Mouse (Mus musculus) CH12.LX (cell line): ENCODE data around the gene Pmf1. TPM values are rescaled to one million over a fixed set of nuclear protein-coding genes. Genes with fewer than 3 reads are reported as not detected.

Source experiments
- DNase-seq: peaks from one replicate; pipeline ENCODE4 v3.0.0-alpha.2; 2013; ENCODE audit errors: extremely low read depth
- H3K27ac ChIP-seq: 2 replicates; pipeline ENCODE4 v1.5.1; 2012; ENCODE audit warnings: low read depth, mild to moderate bottlenecking, control low read depth, moderate library complexity; ENCODE audit not compliant: insufficient read depth
- H3K27me3 ChIP-seq: replicated peaks from 2 replicates; pipeline ENCODE3; 2012; ENCODE audit warnings: inconsistent platforms
- H3K36me3 ChIP-seq, 2 experiments: replicated peaks in 1 of 2; 2 replicates each; pipeline versions ENCODE3 to v1.6.1; 2012; ENCODE audit warnings: inconsistent platforms in 1 of 2, low read length in 1 of 2, mild to moderate bottlenecking in 1 of 2, mixed read lengths in 1 of 2, moderate library complexity in 1 of 2; ENCODE audit not compliant: control insufficient read depth in 1 of 2, insufficient read depth in 1 of 2
- H3K4me1 ChIP-seq, 2 experiments: 2 replicates each; pipeline ENCODE4 v1.6.1; 2012; ENCODE audit warnings: inconsistent platforms in 1 of 2, moderate library complexity in 1 of 2; ENCODE audit not compliant: insufficient read depth in 2 of 2, control insufficient read depth in 1 of 2
- H3K4me2 ChIP-seq: 2 replicates; pipeline ENCODE4 v1.6.1; 2012; ENCODE audit warnings: low read depth, mild to moderate bottlenecking, control low read depth; ENCODE audit not compliant: poor library complexity, insufficient read depth, severe bottlenecking
- H3K4me3 ChIP-seq, 3 experiments: fragments of 150-350 bp in 1 of 3; sonication (generic) in 1 of 3; replicated peaks in 1 of 3; 2 replicates each; pipeline versions ENCODE3 to v1.5.1; 2011 to 2012; ENCODE audit warnings: low read depth in 2 of 3, low read length in 2 of 3, mild to moderate bottlenecking in 2 of 3, moderate library complexity in 2 of 3, control low read depth in 1 of 3, improper control_type of control experiment in 1 of 3, inconsistent platforms in 1 of 3, mixed read lengths in 1 of 3; ENCODE audit not compliant: poor library complexity in 1 of 3
- H3K79me2 ChIP-seq: replicated peaks from 2 replicates; pipeline ENCODE4 v1.6.1; 2012; ENCODE audit warnings: mild to moderate bottlenecking, moderate library complexity; ENCODE audit not compliant: control insufficient read depth, poor library complexity, insufficient read depth, severe bottlenecking; ENCODE audit errors: extremely low read depth
- H3K9ac ChIP-seq: 2 replicates; pipeline ENCODE4 v1.6.1; 2012; ENCODE audit warnings: low read depth, mild to moderate bottlenecking, control low read depth, moderate library complexity; ENCODE audit not compliant: insufficient read depth
- H3K9me3 ChIP-seq: replicated peaks from 2 replicates; pipeline ENCODE3; 2012; ENCODE audit warnings: low read length, inconsistent platforms, mixed read lengths
- CTCF ChIP-seq, 2 experiments: IDR thresholded peaks in 1 of 2; conservative IDR thresholded peaks in 1 of 2; 2 replicates each; pipeline ENCODE4 v1.5.1; 2011 to 2012; ENCODE audit warnings: low read depth in 2 of 2, low read length in 2 of 2, improper control_type of control experiment in 1 of 2, inconsistent platforms in 1 of 2, mild to moderate bottlenecking in 1 of 2, moderate library complexity in 1 of 2
- E2F4 ChIP-seq: IDR thresholded peaks from 2 replicates; pipeline ENCODE4 v1.6.1; 2011; ENCODE audit warnings: low read depth, low read length, improper control_type of control experiment; ENCODE audit not compliant: insufficient replicate concordance
- EP300 ChIP-seq: IDR thresholded peaks from 2 replicates; pipeline ENCODE4 v1.6.1; 2011; ENCODE audit warnings: low read length, improper control_type of control experiment
- HCFC1 ChIP-seq: IDR thresholded peaks from 2 replicates; pipeline ENCODE4 v1.6.1; 2012; ENCODE audit warnings: low read depth, mild to moderate bottlenecking, inconsistent platforms, low read length, improper control_type of control experiment
- IRF4 ChIP-seq: IDR thresholded peaks from 2 replicates; pipeline ENCODE4 v1.6.1; 2014; ENCODE audit warnings: low read depth, mild to moderate bottlenecking, inconsistent platforms, low read length, improper control_type of control experiment
- JUN ChIP-seq: IDR thresholded peaks from 2 replicates; pipeline ENCODE4 v1.6.1; 2011; ENCODE audit warnings: low read depth, mild to moderate bottlenecking, low read length, improper control_type of control experiment, moderate library complexity; ENCODE audit not compliant: insufficient read depth
- JUND ChIP-seq: conservative IDR thresholded peaks from 2 replicates; pipeline ENCODE4 v1.6.1; 2011; ENCODE audit warnings: low read depth, low read length, improper control_type of control experiment
- MAFK ChIP-seq: IDR thresholded peaks from 2 replicates; pipeline ENCODE4 v1.6.1; 2011; ENCODE audit warnings: low read length, improper control_type of control experiment; ENCODE audit not compliant: insufficient replicate concordance
- MAZ ChIP-seq: IDR thresholded peaks from 2 replicates; pipeline ENCODE4 v1.6.1; 2012; ENCODE audit warnings: low read depth, mild to moderate bottlenecking, inconsistent platforms, low read length, improper control_type of control experiment, moderate library complexity
- MEF2A ChIP-seq: IDR thresholded peaks from 2 replicates; pipeline ENCODE4 v1.6.1; 2014; ENCODE audit warnings: low read depth, mild to moderate bottlenecking, inconsistent platforms, low read length, improper control_type of control experiment, borderline replicate concordance
- MXI1 ChIP-seq: IDR thresholded peaks from 2 replicates; pipeline ENCODE4 v1.6.1; 2011; ENCODE audit warnings: mild to moderate bottlenecking, low read depth, low read length, improper control_type of control experiment
- MYC ChIP-seq: IDR thresholded peaks from 2 replicates; pipeline ENCODE4 v1.6.1; 2011; ENCODE audit warnings: low read depth, mild to moderate bottlenecking, improper control_type of control experiment, low read length
- PAX5 ChIP-seq: IDR thresholded peaks from 2 replicates; pipeline ENCODE4 v1.6.1; 2012; ENCODE audit warnings: low read length, inconsistent platforms, mixed read lengths
- POLR2A ChIP-seq: IDR thresholded peaks from 2 replicates; pipeline ENCODE4 v1.6.1; 2011; ENCODE audit warnings: low read depth, mild to moderate bottlenecking, improper control_type of control experiment, low read length
- SIN3A ChIP-seq: IDR thresholded peaks from 2 replicates; pipeline ENCODE4 v1.6.1; 2012; ENCODE audit warnings: low read length, improper control_type of control experiment, inconsistent platforms
- TCF12 ChIP-seq: IDR thresholded peaks from 2 replicates; pipeline ENCODE4 v1.6.1; 2014; ENCODE audit warnings: low read depth, mild to moderate bottlenecking, inconsistent platforms, low read length, improper control_type of control experiment
- UBTF ChIP-seq: IDR thresholded peaks from 2 replicates; pipeline ENCODE4 v1.6.1; 2012; ENCODE audit warnings: low read depth, mild to moderate bottlenecking, inconsistent platforms, low read length, improper control_type of control experiment, moderate library complexity
- USF1 ChIP-seq: IDR thresholded peaks from 2 replicates; pipeline ENCODE4 v1.6.1; 2014; ENCODE audit warnings: low read depth, mild to moderate bottlenecking, inconsistent platforms, low read length, improper control_type of control experiment
- USF2 ChIP-seq: conservative IDR thresholded peaks from 2 replicates; pipeline ENCODE4 v1.6.1; 2011; ENCODE audit warnings: low read depth, low read length, improper control_type of control experiment
- ZNF384 ChIP-seq: IDR thresholded peaks from 2 replicates; pipeline ENCODE4 v1.6.1; 2012; ENCODE audit warnings: low read depth, low read length, improper control_type of control experiment, inconsistent platforms
- dilution Hi-C: fragments of 300-500 bp; cut with MboI; formaldehyde crosslinking; loops from 2 replicates; pipeline ENCODE4 v1.14.3; 2020; ENCODE audit warnings: low sequenced_read_pairs; ENCODE audit not compliant: extremely low pct_unique_long_range_greater_than_20kb, extremely low pct_ligation_motif_present
- in situ Hi-C: fragments of 300-500 bp; cut with MboI; formaldehyde crosslinking; loops from 3 replicates; pipeline ENCODE4 v1.14.3; 2019; ENCODE audit warnings: low sequenced_read_pairs, low pct_ligation_motif_present, low pct_unique_long_range_greater_than_20kb, mixed read lengths
- polyA plus RNA-seq: library from polyadenylated mRNA; unstranded; fragments of >175 nt; gene quantifications from 2 replicates; pipeline ENCODE4 v1.2.1, GENCODE M21; 2012; ENCODE audit warnings: low read depth; ENCODE audit not compliant: insufficient read length
- total RNA-seq, 2 experiments: library from RNA; depleted of rRNA; stranded (reverse); fragments of 300-350 nt in 1 of 2; fragments of >200 nt in 1 of 2; gene quantifications; 2 replicates each; pipeline ENCODE4 v1.2.3; 2012 to 2014

Gene Pmf1
- total and polyA plus RNA-seq, 3 experiments: 99.9 to 144 (median 104) TPM

GRCm38 (mm10) chr3:88418016-88418415, 7.9 kb upstream of the Pmf1 start:
- in situ Hi-C loops: no loop called here
- no peak overlapping the region for H3K4me3 ChIP-seq
- no peak overlapping the region for H3K4me2 ChIP-seq
- H3K9ac ChIP-seq: no peak overlapping the region
- H3K27ac ChIP-seq: no peak overlapping the region
- peaks cover 52 to 92% of the 10 kb centered on the region in 2 experiments for H3K36me3 ChIP-seq
- peaks cover 7% of the 10 kb centered on the region; the same call in 1 of the 2 replicates for H3K79me2 ChIP-seq
- TF ChIP-seq JUND (no peak), UBTF (no peak), USF1 (no peak), MEF2A (no peak), USF2 (no peak), TCF12 (no peak), MYC (no peak), PAX5 (no peak)
- no peaks in the 10 kb centered on the region for H3K9me3 ChIP-seq
- DNase-seq: no peak
- H3K27me3 ChIP-seq: no peaks in the 10 kb centered on the region
- peaks cover 2 to 12% of the 10 kb centered on the region in 2 experiments; a peak in 2 of 4 replicates for H3K4me1 ChIP-seq
- dilution Hi-C loops: no loop called here

DNA sequence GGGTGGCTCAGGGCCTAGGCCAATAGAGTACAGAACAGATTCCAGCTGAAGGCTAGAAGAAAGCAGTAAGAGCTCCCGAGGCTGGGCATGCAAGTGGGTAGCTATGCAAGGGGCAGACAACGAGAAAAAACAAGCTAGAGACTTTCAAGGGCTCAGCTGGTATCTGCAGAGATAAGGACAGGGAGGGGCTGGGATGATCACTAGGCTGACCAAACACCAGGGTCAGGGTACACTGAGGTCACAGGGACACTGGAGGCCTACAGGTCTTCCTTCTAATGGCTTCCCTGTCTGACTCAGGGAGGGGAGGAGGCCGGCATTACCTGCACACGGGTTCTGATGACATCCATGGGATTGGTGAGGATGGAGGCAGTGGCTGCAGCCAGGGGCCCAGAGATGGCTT, 5.5 kb upstream of the Pmf1 start:
- in situ Hi-C loops (no loop called here), dilution Hi-C loops (no loop called here)
- DNase-seq: no peak
- no peak overlapping the region for H3K4me3 ChIP-seq
- no peak overlapping the region for H3K27ac ChIP-seq
- no peaks in the 10 kb centered on the region; the same call in 1 of the 2 replicates for H3K79me2 ChIP-seq
- no peaks in the 10 kb centered on the region for H3K27me3 ChIP-seq
- no peak overlapping the region for H3K4me2 ChIP-seq
- H3K4me1 ChIP-seq: peaks cover 0 to 8% of the 10 kb centered on the region in 2 experiments; a peak in 2 of 4 replicates
- H3K36me3 ChIP-seq: peaks cover 57 to 93% of the 10 kb centered on the region in 2 experiments
- no peak overlapping the region for H3K9ac ChIP-seq
- TF ChIP-seq JUND: no peak
- TF ChIP-seq HCFC1: no peak
- TF ChIP-seq EP300: no peak
- H3K9me3 ChIP-seq: no peaks in the 10 kb centered on the region

DNA sequence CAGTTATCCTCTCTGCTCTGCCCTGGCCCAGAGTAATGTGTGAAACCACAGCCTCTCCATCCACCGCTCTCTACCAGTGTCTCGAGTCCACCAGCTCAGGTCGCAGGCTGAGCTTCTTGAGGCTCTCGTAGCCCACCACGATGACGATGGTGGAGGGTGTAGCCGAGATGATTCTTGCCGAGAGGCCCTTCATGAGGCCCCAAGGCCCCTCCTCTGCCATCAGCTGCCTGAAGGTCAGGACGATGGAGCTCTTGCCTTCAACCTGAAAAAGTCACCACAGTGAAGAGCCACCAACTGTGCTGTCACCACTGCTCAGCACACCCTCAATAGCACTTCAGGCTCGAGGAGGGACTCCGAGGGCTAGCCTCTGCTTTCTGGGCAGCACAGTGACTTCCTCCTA, 2.5 kb upstream of the Pmf1 start:
- TF ChIP-seq MAZ (no peak), POLR2A (no peak), SIN3A (no peak), JUN (no peak), ZNF384 (no peak), IRF4 (no peak), PAX5 (no peak), E2F4 (no peak), MAFK (no peak), UBTF (no peak), CTCF (conservative IDR thresholded peaks at IDR 0.05 in 1 of 2, IDR thresholded peaks at IDR 0.05 in 1 of 2; ENCODE audit: low read depth in 2 of 2, low read length in 2 of 2) (no peak), MEF2A (no peak), MXI1 (no peak), EP300 (no peak), HCFC1 (no peak)
- in situ Hi-C loops (no loop called here), dilution Hi-C loops (no loop called here)
- Histone ChIP-seq H3K36me3 (peaks cover 32 to 69% of the 10 kb centered on the region in 2 experiments), H3K4me1 (peaks cover 3 to 26% of the 10 kb centered on the region in 2 experiments), H3K4me2 (no peak overlapping the region), H3K27ac (no peak overlapping the region), H3K79me2 (peaks cover 14% of the 10 kb centered on the region; the same call in 1 of the 2 replicates), H3K9me3 (no peaks in the 10 kb centered on the region), H3K27me3 (no peaks in the 10 kb centered on the region), H3K4me3 (no peak overlapping the region), H3K9ac (no peak overlapping the region)
- DNase-seq: no peak
